Mouse (Mus musculus): ENCODE results near the gene Rnf24.
A peak's percentile ranks its signal among the peaks of the same experiment; 100 is the strongest.

Gene Rnf24

GRCm38 (mm10) chr2:131262680-131263670, 89.7 kb downstream of the Rnf24 start:
- peak; percentile 8 to 72 for DNase-seq (ENCODE audit: low spot score in 2 of 2)

- DNase-seq (ENCODE audit: low spot score in 2 of 2), result peak; percentile 97 to 98
Measured at GRCm38 (mm10) chr2:131262213-131262672, 90.4 kb downstream of the Rnf24 start, which contains the start of gene Pank2. Gene Pank2 (plus strand): TSS chr2:131262495.

- DNase-seq (ENCODE audit: low spot score in 2 of 2), result no peak
Measured at GRCm38 (mm10) chr2:131261481-131262212, 91.0 kb downstream of the Rnf24 start.

- peak; percentile 11 to 31 for DNase-seq (ENCODE audit: low spot score in 2 of 2)
Measured at GRCm38 (mm10) chr2:131260544-131261307, 92.0 kb downstream of the Rnf24 start.

GRCm38 (mm10) chr2:131258693-131259092, 94.0 kb downstream of the Rnf24 start:
- DNase-seq (ENCODE audit: low spot score in 2 of 2), result no peak

- no peak for DNase-seq (ENCODE audit: low spot score in 2 of 2)
Measured at GRCm38 (mm10) chr2:131255738-131256137, 97.0 kb downstream of the Rnf24 start.

- no peak for DNase-seq (ENCODE audit: low spot score in 2 of 2)
Measured at GRCm38 (mm10) chr2:131254329-131254713, 98.4 kb downstream of the Rnf24 start.

- peak; percentile 66 to 74 for DNase-seq (ENCODE audit: low spot score in 2 of 2)
Measured at GRCm38 (mm10) chr2:131253681-131254328, 98.9 kb downstream of the Rnf24 start.

Data from spleen, postnatal 36 days (tissue).